Mouse (Mus musculus) heart, adult 2 months (tissue): ENCODE results near the gene Rnf20.

Experiments used
- CTCF ChIP-seq: fragments of 200-600 bp; IDR thresholded peaks from 2 replicates; pipeline ENCODE4 v1.8.1; 2022; ENCODE audit warnings: antibody characterized with exemption, mild to moderate bottlenecking, moderate library complexity
- EP300 ChIP-seq: fragments of 200-500 bp; IDR thresholded peaks from 2 replicates; pipeline ENCODE4 v1.6.1; 2011; ENCODE audit warnings: low read depth, low read length, control low read depth; ENCODE audit not compliant: insufficient read depth
- POLR2A ChIP-seq: fragments of 200-500 bp; IDR thresholded peaks from 2 replicates; pipeline ENCODE4 v1.6.1; 2011; ENCODE audit warnings: mild to moderate bottlenecking, low read depth, low read length, control low read depth; ENCODE audit not compliant: insufficient read depth

DNA sequence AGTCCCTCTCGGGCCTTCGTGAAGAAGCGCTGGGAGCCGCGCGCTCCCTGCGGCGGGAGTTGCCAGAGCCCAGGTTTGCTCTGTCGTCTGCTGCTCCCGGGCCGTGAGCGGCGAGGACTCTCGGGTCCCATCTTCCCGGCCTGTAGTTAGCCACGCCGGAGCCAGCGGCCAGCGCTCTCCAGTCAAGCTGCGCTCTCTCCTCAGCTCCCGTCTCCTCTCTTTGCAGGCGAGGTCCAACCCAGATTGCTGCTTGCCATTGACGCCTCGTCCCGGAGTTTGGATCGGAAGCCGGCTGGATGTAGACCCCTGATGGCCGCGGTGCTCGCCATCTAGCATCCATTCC, 304 bp downstream of the Rnf20 start:
- TF ChIP-seq POLR2A (no peak), CTCF (no peak), EP300 (no peak)
